Mouse (Mus musculus) heart, embryonic 15.5 days (tissue): ENCODE data around the gene Sulf2. TPM values are rescaled to one million over a fixed set of nuclear protein-coding genes. Genes with fewer than 3 reads are reported as not detected.
A peak's percentile ranks its signal among the peaks of the same experiment; 100 is the strongest.
"Not testable (repeated sequence)": the region's sequence is repeated elsewhere in the genome, so short reads cannot be mapped to it uniquely, and the experiment has no call there.

Experiments used
- ATAC-seq: fragments of 200-750 bp; cut with Nextera tagmentation; replicated peaks from 2 replicates; pipeline ENCODE4 v1.8.0; 2017; ENCODE audit warnings: low read depth, moderate TSS enrichment; ENCODE audit not compliant: insufficient number of reproducible peaks, insufficient read depth, low FRiP score
- H3K27ac ChIP-seq: fragments of 300-500 bp; sonication (generic); 2 replicates; pipeline ENCODE4 v1.5.1; 2015; ENCODE audit warnings: mild to moderate bottlenecking, inconsistent platforms
- H3K27me3 ChIP-seq: fragments of 300-500 bp; sonication (generic); 2 replicates; pipeline ENCODE4 v1.6.1; 2015; ENCODE audit warnings: inconsistent platforms
- H3K36me3 ChIP-seq: fragments of 300-500 bp; sonication (generic); 2 replicates; pipeline ENCODE4 v1.6.1; 2015; ENCODE audit warnings: mild to moderate bottlenecking, inconsistent platforms
- H3K4me1 ChIP-seq: fragments of 300-500 bp; sonication (generic); replicated peaks from 2 replicates; pipeline ENCODE4 v1.6.1; 2015; ENCODE audit warnings: inconsistent platforms
- H3K4me2 ChIP-seq: fragments of 300-500 bp; sonication (generic); 2 replicates; pipeline ENCODE4 v1.6.1; 2015; ENCODE audit warnings: inconsistent platforms, mild to moderate bottlenecking, moderate library complexity
- H3K4me3 ChIP-seq: fragments of 300-500 bp; sonication (generic); 2 replicates; pipeline ENCODE4 v1.5.1; 2015; ENCODE audit warnings: mild to moderate bottlenecking, inconsistent platforms
- H3K9ac ChIP-seq: fragments of 300-500 bp; sonication (generic); 2 replicates; pipeline ENCODE4 v1.6.1; 2015; ENCODE audit warnings: mild to moderate bottlenecking, inconsistent platforms
- H3K9me3 ChIP-seq: fragments of 300-500 bp; sonication (generic); replicated peaks from 2 replicates; pipeline ENCODE4 v1.6.1; 2016; ENCODE audit warnings: inconsistent platforms
- WGBS: fragments of 180-500 bp; shearing (Covaris S2); methylation state at CpG from one replicate; pipeline ENCODE4 v1.1.7; 2015; ENCODE audit warnings: mixed read lengths; 5-methylcytosine and 5-hydroxymethylcytosine counted together
- polyA plus RNA-seq: library from polyadenylated mRNA; unstranded; fragments of >200 nt; fragmentation: Nextera tagmentation; extraction: Ambion mirVana; gene quantifications from 2 replicates; pipeline ENCODE4 v1.2.1, GENCODE M21; 2015

Gene Sulf2
- polyA plus RNA-seq, 1 experiment from 2014 or later, result 80.6 TPM

DNA sequence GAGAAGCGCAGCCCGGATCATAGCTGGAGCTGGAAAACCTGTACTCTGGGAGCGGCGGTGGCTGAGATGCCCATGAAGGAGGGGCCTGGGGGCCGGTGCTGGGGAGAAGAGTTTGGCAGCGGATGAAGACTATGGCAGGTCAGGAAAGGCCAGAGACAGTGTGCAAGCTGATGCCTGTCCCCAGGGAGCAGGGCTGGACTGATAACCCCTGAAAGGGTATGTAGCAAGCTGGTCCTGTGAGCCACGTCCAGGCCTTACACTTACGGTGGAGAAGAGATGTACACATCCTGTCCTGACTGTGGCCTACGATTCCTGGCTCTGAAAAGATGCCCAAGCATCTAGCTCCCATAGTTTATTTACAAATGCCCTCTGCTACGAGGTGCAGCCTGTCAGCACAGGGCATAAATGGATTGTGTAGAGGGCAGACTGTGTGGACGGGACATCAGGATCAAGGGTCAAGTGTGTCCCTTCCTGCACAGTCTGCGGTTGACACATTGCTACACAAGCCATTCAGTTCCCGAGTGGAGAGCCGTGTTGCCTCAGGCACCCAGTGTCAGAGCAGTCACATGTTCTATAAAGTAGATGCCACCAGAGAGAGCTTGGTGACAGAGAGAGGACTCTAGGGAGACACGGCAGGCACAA is 57.0 kb downstream of the Sulf2 start:
- Histone ChIP-seq H3K27ac (peak overlapping the region; percentile 61), H3K36me3 (peaks cover 20% of the 10 kb centered on the region), H3K27me3 (no peaks in the 10 kb centered on the region), H3K4me2 (no peak overlapping the region), H3K9ac (no peak overlapping the region), H3K4me3 (no peak overlapping the region), H3K9me3 (no peaks in the 10 kb centered on the region), H3K4me1 (peaks cover 70% of the 10 kb centered on the region)
- 0 out of 2 replicates have a peak, but pooled peaks have one; percentile 7 for ATAC-seq
- 39% methylated on average over 15 of the region's 15 CpGs for WGBS

DNA sequence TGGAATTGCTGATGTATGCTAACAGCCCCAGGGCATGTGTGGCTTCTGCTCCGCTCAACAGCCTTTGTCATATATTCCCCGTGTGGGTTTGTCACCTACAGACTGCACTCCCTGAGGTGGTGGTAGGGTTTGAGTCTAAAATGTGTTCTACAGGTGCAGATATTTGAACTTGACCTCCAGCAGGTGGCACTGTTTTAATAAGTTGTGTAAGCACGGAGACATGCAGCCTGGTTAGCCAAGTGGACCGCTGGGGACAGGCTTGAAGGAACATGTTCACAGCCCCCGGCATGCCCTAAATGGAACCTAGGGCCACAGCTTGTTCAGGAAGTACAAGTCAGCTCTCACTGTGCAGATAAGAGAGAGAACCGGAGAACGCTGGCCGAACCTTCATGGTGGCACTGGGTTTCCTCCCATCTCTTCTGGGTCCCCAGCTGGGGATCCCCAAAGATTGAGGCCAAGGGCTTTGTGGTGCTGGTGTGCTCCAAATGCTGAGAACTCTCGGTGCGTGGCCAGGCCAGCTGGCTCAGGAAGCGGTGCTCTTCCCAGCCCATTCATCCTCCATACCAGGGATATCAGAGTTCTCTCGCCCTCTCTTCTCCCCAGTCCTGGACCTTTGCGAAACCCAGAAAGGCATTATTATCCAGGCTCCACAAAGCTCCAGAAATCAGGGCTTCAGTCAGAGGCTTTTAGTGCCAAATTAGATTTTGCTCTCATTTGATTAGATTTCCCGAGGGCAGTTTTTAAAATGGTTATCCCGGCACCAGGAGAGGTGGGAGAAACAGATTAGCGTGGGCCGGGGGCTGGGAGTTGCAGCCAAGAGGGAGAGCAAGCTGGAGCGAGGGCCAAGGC is 57.8 kb downstream of the Sulf2 start:
- H3K4me2 ChIP-seq, result no peak overlapping the region
- no peak for ATAC-seq
- peaks cover 64% of the 10 kb centered on the region for H3K4me1 ChIP-seq
- H3K27me3 ChIP-seq, result no peaks in the 10 kb centered on the region
- H3K36me3 ChIP-seq, result peaks cover 28% of the 10 kb centered on the region
- H3K9me3 ChIP-seq, result no peaks in the 10 kb centered on the region
- no peak overlapping the region for H3K4me3 ChIP-seq
- no peak overlapping the region for H3K9ac ChIP-seq
- H3K27ac ChIP-seq, result peak overlapping the region; percentile 61
- 60% methylated on average over 18 of the region's 18 CpGs for WGBS

DNA sequence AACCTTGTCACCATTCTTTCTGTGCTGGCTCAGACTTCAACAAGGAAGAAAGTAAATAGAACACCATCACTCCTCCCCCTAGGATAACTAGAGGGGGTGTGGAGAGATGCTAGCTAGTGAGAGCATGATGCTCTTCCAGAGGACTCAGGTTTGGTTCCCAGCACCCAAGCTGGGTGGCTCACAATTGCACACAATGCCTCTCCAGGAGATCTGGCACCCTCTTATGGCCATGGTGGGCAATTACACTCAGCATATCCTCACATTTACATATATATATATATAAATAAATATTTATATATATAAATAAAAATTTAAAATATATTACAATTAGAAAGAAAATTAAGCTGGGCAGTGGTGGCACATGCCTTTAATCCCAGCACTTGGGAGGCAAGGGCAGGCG is 58.6 kb downstream of the Sulf2 start:
- 97% methylated on average over 1 of the region's 1 CpGs for WGBS
- no peak overlapping the region for H3K4me3 ChIP-seq
- H3K36me3 ChIP-seq, result peaks cover 34% of the 10 kb centered on the region
- no peaks in the 10 kb centered on the region for H3K9me3 ChIP-seq
- no peak for ATAC-seq
- no peaks in the 10 kb centered on the region for H3K27me3 ChIP-seq
- H3K4me2 ChIP-seq, result no peak overlapping the region
- H3K9ac ChIP-seq, result no peak overlapping the region
- peaks cover 56% of the 10 kb centered on the region for H3K4me1 ChIP-seq
- no peak overlapping the region for H3K27ac ChIP-seq

DNA sequence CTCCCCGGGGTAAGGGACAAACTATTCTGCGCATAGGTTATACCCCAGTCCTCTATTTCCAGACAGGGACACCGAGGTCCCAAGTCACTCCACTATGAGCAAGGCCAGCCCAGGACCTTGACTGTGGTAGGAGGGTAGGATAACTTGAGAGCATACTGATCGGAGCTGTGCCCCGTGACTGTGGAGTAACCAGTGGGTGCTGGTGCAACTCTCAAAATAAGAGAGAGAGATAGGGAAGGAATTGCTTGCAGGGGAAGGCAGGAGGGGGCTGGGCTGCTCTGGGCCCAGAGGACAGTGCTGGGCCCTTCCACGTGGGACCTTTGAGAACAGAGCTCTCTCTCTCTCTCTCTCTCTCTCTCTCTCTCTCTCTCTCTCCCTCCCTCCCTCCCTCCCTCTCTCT is 59.2 kb downstream of the Sulf2 start:
- Histone ChIP-seq H3K9me3 (no peaks in the 10 kb centered on the region), H3K27ac (peak overlapping the region; percentile 57), H3K36me3 (peaks cover 34% of the 10 kb centered on the region), H3K9ac (no peak overlapping the region), H3K4me1 (peaks cover 52% of the 10 kb centered on the region), H3K4me3 (no peak overlapping the region), H3K27me3 (no peaks in the 10 kb centered on the region), H3K4me2 (no peak overlapping the region)
- WGBS, result 68% methylated on average over 6 of the region's 6 CpGs
- ATAC-seq, result no peak

DNA sequence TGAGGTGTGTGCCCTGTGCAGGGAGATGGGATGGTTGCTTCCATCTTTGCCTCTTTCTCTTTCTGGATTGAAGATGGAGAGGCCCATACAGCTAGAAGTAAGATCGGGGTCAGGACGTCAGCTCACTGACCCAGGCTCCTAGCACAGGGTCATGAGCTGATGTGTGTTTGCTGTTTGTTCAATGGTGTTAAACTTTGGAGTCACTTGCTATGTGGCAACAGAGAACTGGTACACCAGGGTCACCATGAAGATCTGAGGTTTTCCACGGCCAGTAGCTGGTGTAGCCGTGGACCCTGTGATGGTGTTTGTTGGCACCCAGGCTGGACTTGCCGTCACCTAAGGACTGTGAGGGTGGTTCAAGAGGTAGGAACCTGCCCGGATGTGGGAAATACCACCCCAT is 63.1 kb downstream of the Sulf2 start:
- H3K4me2 ChIP-seq, result no peak overlapping the region
- no peak overlapping the region for H3K9ac ChIP-seq
- H3K36me3 ChIP-seq, result peaks cover 42% of the 10 kb centered on the region
- H3K4me3 ChIP-seq, result no peak overlapping the region
- WGBS, result 94% methylated on average over 6 of the region's 6 CpGs
- no peak overlapping the region for H3K27ac ChIP-seq
- H3K9me3 ChIP-seq, result no peaks in the 10 kb centered on the region
- H3K4me1 ChIP-seq, result peaks cover 32% of the 10 kb centered on the region
- H3K27me3 ChIP-seq, result no peaks in the 10 kb centered on the region
- ATAC-seq, result no peak

DNA sequence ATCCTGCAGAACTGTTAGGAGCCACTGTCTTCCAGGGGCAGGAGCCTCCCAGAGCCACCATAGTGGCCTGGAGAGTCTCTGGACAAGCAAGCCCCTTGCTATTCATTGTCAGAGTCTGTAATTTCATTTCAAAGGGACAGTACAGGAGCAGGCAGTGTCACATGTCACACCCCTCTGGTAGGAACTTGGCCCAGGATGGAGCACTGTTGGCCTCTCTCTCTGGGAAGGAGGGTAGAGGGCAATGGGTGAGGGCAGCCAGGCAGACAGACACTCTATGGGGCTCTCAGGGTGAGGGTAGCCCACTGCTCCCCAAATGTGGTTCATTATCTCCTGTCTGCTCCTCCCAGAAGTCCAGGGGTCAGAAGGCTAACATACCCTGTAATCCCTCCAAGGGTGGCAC is 63.9 kb downstream of the Sulf2 start:
- peaks cover 45% of the 10 kb centered on the region for H3K36me3 ChIP-seq

DNA sequence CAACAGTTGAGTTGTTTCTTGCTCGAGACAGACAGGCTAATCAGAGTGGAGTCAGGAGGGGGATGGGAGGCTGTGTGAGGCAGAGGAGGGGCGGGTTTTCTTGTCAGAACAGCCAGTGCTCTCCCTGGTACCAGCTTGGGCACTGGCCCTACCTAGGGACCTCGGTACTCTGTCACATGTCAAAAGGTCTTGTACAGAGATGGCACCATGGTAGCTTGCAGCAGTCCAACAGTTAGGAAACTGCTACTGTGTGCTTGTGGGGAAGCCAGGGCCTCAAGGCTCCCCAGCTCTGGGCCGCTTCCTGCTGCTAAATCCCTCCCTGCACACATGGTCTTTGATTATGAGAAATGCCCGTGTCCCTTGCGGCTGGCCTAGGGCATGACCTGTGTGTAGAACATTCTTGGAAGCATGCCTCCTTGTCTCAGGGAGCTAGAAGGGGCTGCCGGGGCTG is 65.3 kb downstream of the Sulf2 start:
- Histone ChIP-seq H3K27ac (peak overlapping the region; percentile 59), H3K36me3 (peaks cover 42% of the 10 kb centered on the region), H3K4me2 (no peak overlapping the region), H3K9me3 (no peaks in the 10 kb centered on the region), H3K4me3 (no peak overlapping the region), H3K9ac (0 out of 2 replicates have a peak overlapping the region, but pooled peaks have one; percentile 9), H3K4me1 (peaks cover 17% of the 10 kb centered on the region), H3K27me3 (no peaks in the 10 kb centered on the region)
- no peak for ATAC-seq
- WGBS, result 23% methylated on average over 7 of the region's 7 CpGs

More for the DNA sequence above, 63.9 kb downstream of the Sulf2 start:
- no peak overlapping the region for H3K4me2 ChIP-seq
- H3K4me3 ChIP-seq, result no peak overlapping the region
- no peak overlapping the region for H3K27ac ChIP-seq
- H3K4me1 ChIP-seq, result peaks cover 26% of the 10 kb centered on the region
- H3K27me3 ChIP-seq, result no peaks in the 10 kb centered on the region
- no peak for ATAC-seq
- H3K9ac ChIP-seq, result no peak overlapping the region
- no peaks in the 10 kb centered on the region for H3K9me3 ChIP-seq

DNA sequence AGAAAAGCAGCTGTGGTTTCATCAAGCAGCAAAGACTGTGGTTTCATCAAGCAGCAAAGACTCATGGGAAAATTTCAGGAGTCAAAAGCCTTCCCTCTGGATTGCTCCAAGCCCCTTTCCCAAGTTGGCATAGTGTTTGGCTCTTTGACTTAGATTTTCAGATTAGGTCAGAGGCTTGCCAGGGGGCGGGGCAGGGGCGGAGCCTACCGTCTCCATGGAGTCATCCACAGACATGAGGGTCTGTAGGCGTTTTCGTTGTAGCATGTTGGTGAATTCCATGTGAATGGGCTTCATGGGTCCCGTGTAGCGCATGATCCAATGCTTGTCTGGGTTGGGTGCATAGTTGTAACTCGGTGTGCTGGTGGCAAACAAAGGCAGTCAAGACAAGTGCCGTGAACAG is 66.5 kb downstream of the Sulf2 start:
- 86% methylated on average over 9 of the region's 9 CpGs for WGBS
- ATAC-seq, result no peak
- Histone ChIP-seq H3K9me3 (no peaks in the 10 kb centered on the region), H3K4me1 (peaks cover 17% of the 10 kb centered on the region), H3K9ac (no peak overlapping the region), H3K36me3 (peaks cover 30% of the 10 kb centered on the region; the same call in 1 of the 2 replicates), H3K27ac (no peak overlapping the region), H3K4me3 (no peak overlapping the region), H3K4me2 (no peak overlapping the region), H3K27me3 (no peaks in the 10 kb centered on the region)

DNA sequence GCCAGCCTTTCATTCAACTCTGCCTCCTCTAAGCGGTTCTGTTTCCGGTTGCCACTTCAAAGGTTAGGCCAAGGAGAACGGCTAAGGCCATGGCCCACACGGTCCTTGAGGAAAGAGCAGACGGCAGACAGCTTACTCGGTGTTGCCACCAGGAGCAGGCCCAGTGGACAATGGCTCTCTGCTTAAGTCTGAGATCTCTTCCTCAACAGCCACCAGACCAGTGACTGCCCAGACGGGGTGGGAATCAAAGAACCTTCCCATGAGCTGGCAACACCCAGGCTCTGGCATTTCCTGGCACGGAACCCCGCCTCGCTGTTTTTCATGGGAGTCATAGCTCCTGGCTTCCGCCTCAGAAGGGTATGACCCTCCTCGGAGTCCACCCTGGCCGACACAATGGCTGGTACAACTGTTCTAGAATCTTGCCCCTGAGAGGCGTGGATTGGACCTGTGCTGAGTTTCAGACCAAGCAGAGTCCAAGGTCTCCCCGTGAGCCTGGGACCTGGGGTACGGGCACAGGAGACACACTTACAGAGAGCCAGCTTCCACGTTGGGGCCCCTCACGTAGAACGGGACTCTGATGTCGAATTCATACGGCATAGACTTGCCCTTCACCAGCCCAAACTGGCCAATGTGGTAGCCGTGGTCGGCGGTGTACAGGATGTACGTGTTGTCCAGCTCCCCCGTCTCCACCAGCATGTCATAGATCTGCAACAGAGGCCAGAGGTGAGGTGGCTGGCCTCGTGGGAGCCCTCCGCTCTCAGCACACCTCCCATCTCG is 68.8 kb downstream of the Sulf2 start:
- H3K36me3 ChIP-seq, result peaks cover 11% of the 10 kb centered on the region; the same call in 1 of the 2 replicates
- WGBS, result 80% methylated on average over 29 of the region's 29 CpGs

DNA sequence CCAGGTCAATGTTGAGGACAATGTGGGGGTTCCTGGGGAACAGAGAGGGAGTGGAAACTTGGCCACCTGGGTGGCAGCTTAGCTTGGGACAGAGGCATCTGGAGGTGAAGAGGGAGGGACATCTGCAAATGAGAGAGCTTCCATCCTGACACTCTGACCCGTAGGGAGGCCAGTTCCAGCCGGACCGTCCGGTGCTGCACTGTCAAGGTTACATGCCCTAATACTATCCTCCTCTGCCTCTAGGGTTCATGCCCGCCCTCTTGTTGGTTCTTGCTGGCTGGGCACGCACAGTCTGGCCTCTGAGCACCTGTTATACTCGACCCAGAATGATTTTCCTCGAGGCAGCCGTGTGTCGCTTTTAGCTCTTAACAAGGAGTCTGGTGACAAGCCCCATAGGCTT is 69.7 kb downstream of the Sulf2 start:
- Histone ChIP-seq H3K27ac (no peak overlapping the region), H3K4me3 (no peak overlapping the region), H3K27me3 (no peaks in the 10 kb centered on the region), H3K36me3 (peaks cover 11% of the 10 kb centered on the region; the same call in 1 of the 2 replicates), H3K4me1 (peaks cover 40% of the 10 kb centered on the region), H3K4me2 (no peak overlapping the region), H3K9ac (no peak overlapping the region), H3K9me3 (no peaks in the 10 kb centered on the region)
- ATAC-seq, result no peak
- 87% methylated on average over 10 of the region's 10 CpGs for WGBS

More for the DNA sequence above, 68.8 kb downstream of the Sulf2 start:
- H3K4me1 ChIP-seq, result peaks cover 32% of the 10 kb centered on the region
- H3K9me3 ChIP-seq, result no peaks in the 10 kb centered on the region
- no peak overlapping the region for H3K9ac ChIP-seq
- ATAC-seq, result no peak
- H3K4me2 ChIP-seq, result no peak overlapping the region
- H3K27me3 ChIP-seq, result no peaks in the 10 kb centered on the region
- H3K27ac ChIP-seq, result no peak overlapping the region
- no peak overlapping the region for H3K4me3 ChIP-seq

DNA sequence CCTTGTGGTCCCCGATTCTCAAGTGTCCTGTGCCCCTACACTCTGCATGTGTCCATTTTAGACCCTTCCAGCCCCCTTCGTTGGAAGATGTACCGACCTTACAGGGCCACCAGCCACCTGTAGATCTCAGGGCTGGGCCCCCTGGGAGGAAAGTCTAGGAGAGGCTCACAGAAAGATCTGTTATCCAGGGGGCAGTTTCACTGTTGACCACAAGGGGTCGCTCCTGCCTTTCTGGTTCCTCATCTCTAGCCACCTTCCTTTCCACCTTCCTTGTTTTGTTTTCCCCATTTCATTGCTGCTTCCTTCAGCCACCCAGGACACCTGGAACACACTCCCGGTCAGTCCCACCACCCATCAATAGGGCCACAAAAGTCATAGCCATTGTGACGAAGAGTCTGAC is 70.5 kb downstream of the Sulf2 start:
- not testable (repeated sequence) for H3K27me3 ChIP-seq, H3K27ac ChIP-seq, H3K4me3 ChIP-seq, ATAC-seq, H3K9me3 ChIP-seq, H3K4me2 ChIP-seq, H3K9ac ChIP-seq
- 26% methylated on average over 6 of the region's 6 CpGs for WGBS
- Histone ChIP-seq H3K36me3 (peaks cover 11% of the 10 kb centered on the region; the same call in 1 of the 2 replicates), H3K4me1 (peaks cover 40% of the 10 kb centered on the region)
